Mouse (Mus musculus): ENCODE results near the gene Fam189b.

DNA sequence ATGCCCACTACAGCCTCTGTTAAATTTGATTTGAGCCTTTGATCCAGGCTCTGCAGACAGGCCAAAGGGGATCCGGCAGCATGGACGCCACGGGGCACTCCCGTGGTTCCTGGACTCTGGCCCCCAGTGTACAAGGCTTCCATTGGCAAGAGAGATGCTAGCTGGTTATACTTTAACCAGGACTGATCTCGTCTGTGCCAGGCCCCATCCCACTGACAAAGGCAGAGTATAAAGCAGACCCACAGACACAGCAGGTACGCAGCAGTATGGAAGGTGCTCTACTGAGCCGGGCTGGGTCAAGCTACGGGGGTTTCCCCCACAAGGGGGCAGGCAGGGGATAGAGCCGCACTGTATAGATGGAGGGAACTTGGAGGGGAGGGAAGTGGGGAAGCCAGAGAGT lies 46.6 kb upstream of the Fam189b start:
- peak; percentile 99 for TF ChIP-seq POLR2A (IDR thresholded peaks at IDR 0.05; ENCODE audit: low read depth, low read length)
- 0 out of 2 replicates have a peak, but pooled peaks have one; percentile 19 for TF ChIP-seq CTCF (IDR thresholded peaks at IDR 0.05; ENCODE audit: extremely low read depth, insufficient read length, insufficient replicate concordance, low read depth, low read length)

All from small intestine, adult 2 months (tissue).